Mouse (Mus musculus): Measurements from ENCODE around the gene Pgm1. TPM values are rescaled to one million over a fixed set of nuclear protein-coding genes. Genes with fewer than 3 reads are reported as not detected.

Gene Pgm1
- polyA plus RNA-seq, 2 experiments from 2014 or later = 34.0 to 59.5 TPM

GRCm38 (mm10) chr4:99958084-99958815, 29.0 kb downstream of the Pgm1 start:
- ATAC-seq = no peak

GRCm38 (mm10) chr4:99959308-99959707, 30.1 kb downstream of the Pgm1 start:
- ATAC-seq = no peak

GRCm38 (mm10) chr4:99966555-99966954, 37.3 kb downstream of the Pgm1 start:
- no peak for ATAC-seq

- ATAC-seq = no peak
These were observed 40.1 kb downstream of the Pgm1 start for GRCm38 (mm10) chr4:99969328-99969727.

GRCm38 (mm10) chr4:99970097-99970496, 40.9 kb downstream of the Pgm1 start:
- no peak for ATAC-seq

- no peak for ATAC-seq
These were observed 43.7 kb downstream of the Pgm1 start for GRCm38 (mm10) chr4:99972886-99973285.

- ATAC-seq = no peak
These were observed 44.7 kb downstream of the Pgm1 start for GRCm38 (mm10) chr4:99973931-99974330.

- no peak for ATAC-seq
These were observed 45.2 kb downstream of the Pgm1 start for GRCm38 (mm10) chr4:99974375-99974774.

GRCm38 (mm10) chr4:99979326-99979725, 50.1 kb downstream of the Pgm1 start:
- no peak for ATAC-seq

- no peak for ATAC-seq
These were observed 52.0 kb downstream of the Pgm1 start for GRCm38 (mm10) chr4:99981216-99981615.

- no peak for ATAC-seq
These were observed 54.6 kb downstream of the Pgm1 start for GRCm38 (mm10) chr4:99983652-99984368.

GRCm38 (mm10) chr4:99984369-99984752, 55.1 kb downstream of the Pgm1 start:
- ATAC-seq = no peak

- ATAC-seq = no peak
These were observed 55.9 kb downstream of the Pgm1 start for GRCm38 (mm10) chr4:99985086-99985485.

- no peak for ATAC-seq
These were observed 56.4 kb downstream of the Pgm1 start for GRCm38 (mm10) chr4:99985631-99986030.

GRCm38 (mm10) chr4:99986609-99987008, 57.4 kb downstream of the Pgm1 start:
- no peak for ATAC-seq

GRCm38 (mm10) chr4:99988771-99989170, 59.6 kb downstream of the Pgm1 start:
- no peak for ATAC-seq

GRCm38 (mm10) chr4:100000971-100001370, 71.8 kb downstream of the Pgm1 start:
- no peak for ATAC-seq

GRCm38 (mm10) chr4:100001806-100002205, 72.6 kb downstream of the Pgm1 start:
- ATAC-seq = no peak

- no peak for ATAC-seq
These were observed 78.5 kb downstream of the Pgm1 start for GRCm38 (mm10) chr4:100007721-100008120.

- no peak for ATAC-seq
These were observed 79.3 kb downstream of the Pgm1 start for GRCm38 (mm10) chr4:100008371-100009090.

GRCm38 (mm10) chr4:100009211-100009678, 80.0 kb downstream of the Pgm1 start:
- no peak for ATAC-seq

- ATAC-seq = no peak
These were observed 81.7 kb downstream of the Pgm1 start for GRCm38 (mm10) chr4:100010916-100011315.

- no peak for ATAC-seq
These were observed 82.3 kb downstream of the Pgm1 start for GRCm38 (mm10) chr4:100011563-100011962.
